Mouse (Mus musculus): ENCODE results near the gene Tnf.

The Tnf gene

GRCm38 (mm10) chr17:35172445-35173234 is 29.2 kb downstream of the Tnf start:
- DNase-seq, result peak; percentile 32 to 57

- DNase-seq, result no peak
Measured at GRCm38 (mm10) chr17:35168541-35169207, 33.1 kb downstream of the Tnf start.

- DNase-seq, result no peak
Measured at GRCm38 (mm10) chr17:35167794-35168193, 34.0 kb downstream of the Tnf start.

GRCm38 (mm10) chr17:35166352-35167035 is 35.3 kb downstream of the Tnf start:
- DNase-seq, result peak in 1 of 2 experiments; percentile 69

GRCm38 (mm10) chr17:35165451-35166155 is 36.2 kb downstream of the Tnf start:
- DNase-seq, result no peak

GRCm38 (mm10) chr17:35164568-35165450 is 37.0 kb downstream of the Tnf start, which contains the start of gene Prrc2a:
TSS of gene Prrc2a (minus strand) at chr17:35164897.
- DNase-seq, result peak; percentile 94

- DNase-seq, result no peak
Measured at GRCm38 (mm10) chr17:35164218-35164567, 37.6 kb downstream of the Tnf start.

- DNase-seq, result no peak
Measured at GRCm38 (mm10) chr17:35163326-35164081, 38.3 kb downstream of the Tnf start.

- no peak for DNase-seq
Measured at GRCm38 (mm10) chr17:35162730-35163129, 39.1 kb downstream of the Tnf start.

- no peak for DNase-seq
Measured at GRCm38 (mm10) chr17:35162121-35162520, 39.7 kb downstream of the Tnf start.

- no peak for DNase-seq
Measured at GRCm38 (mm10) chr17:35161421-35161820, 40.4 kb downstream of the Tnf start.

- no peak for DNase-seq
Measured at GRCm38 (mm10) chr17:35159638-35160037, 42.2 kb downstream of the Tnf start.

- DNase-seq, result no peak
Measured at GRCm38 (mm10) chr17:35158850-35159593, 42.8 kb downstream of the Tnf start.

- DNase-seq, result no peak
Measured at GRCm38 (mm10) chr17:35157661-35158175, 44.1 kb downstream of the Tnf start.

GRCm38 (mm10) chr17:35157254-35157653 is 44.6 kb downstream of the Tnf start:
- DNase-seq, result no peak

GRCm38 (mm10) chr17:35156461-35157200 is 45.2 kb downstream of the Tnf start:
- no peak for DNase-seq

GRCm38 (mm10) chr17:35155451-35155850 is 46.4 kb downstream of the Tnf start:
- no peak for DNase-seq

- DNase-seq, result no peak
Measured at GRCm38 (mm10) chr17:35154616-35155015, 47.2 kb downstream of the Tnf start.

- DNase-seq, result no peak
Measured at GRCm38 (mm10) chr17:35153931-35154330, 47.9 kb downstream of the Tnf start.

Measured in spleen, adult 18-20 months (tissue).